Mouse (Mus musculus) bone marrow, adult 2 months (tissue): ENCODE measurements around the gene Slc35c2.

Experiments
- CTCF ChIP-seq: fragments of 200-500 bp; IDR thresholded peaks from 2 replicates; pipeline ENCODE4 v1.5.1; 2011; ENCODE audit warnings: low read length, control low read depth; ENCODE audit not compliant: control insufficient read depth, insufficient read depth
- POLR2A ChIP-seq: fragments of 200-500 bp; IDR thresholded peaks from 2 replicates; pipeline ENCODE4 v1.6.1; 2011; ENCODE audit warnings: low read depth, mild to moderate bottlenecking, control low read depth, low read length, borderline replicate concordance; ENCODE audit not compliant: control insufficient read depth

DNA sequence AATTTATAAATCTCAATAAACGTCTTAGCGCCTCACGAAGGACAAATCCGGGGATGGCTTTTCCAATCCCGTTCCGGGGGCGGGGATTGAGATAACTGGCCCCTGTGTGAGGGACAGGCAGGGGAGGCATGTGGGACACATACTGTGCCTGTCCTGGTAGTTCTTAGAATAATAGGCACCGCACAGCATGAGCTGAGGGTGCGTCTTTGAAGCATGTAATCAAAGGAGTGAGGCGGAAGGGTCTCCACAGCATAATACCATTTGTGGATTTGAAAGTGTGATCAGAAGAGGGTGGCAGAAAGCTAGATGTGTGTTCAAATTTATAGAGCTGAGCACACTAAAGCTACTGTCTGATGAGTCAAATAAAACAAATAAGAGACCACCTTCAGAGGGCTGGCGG, 41.3 kb downstream of the Slc35c2 start:
- TF ChIP-seq POLR2A (no peak), CTCF (no peak)
